Mouse (Mus musculus) T-helper 2 cell (primary cell): ENCODE data around the gene Hsd11b2.

ENCODE experiments used
- in situ Hi-C: fragments of 300-600 bp; cut with MboI, MseI; formaldehyde crosslinking; loops from one replicate; pipeline ENCODE4 v1.15.1; 2025; ENCODE audit warnings: high pct_unique_total_duplicates

Hsd11b2 gene

GRCm38 (mm10) chr8:105562863-105563262 is 44.3 kb downstream of the Hsd11b2 start:
- in situ Hi-C loops = no loop called here

DNA sequence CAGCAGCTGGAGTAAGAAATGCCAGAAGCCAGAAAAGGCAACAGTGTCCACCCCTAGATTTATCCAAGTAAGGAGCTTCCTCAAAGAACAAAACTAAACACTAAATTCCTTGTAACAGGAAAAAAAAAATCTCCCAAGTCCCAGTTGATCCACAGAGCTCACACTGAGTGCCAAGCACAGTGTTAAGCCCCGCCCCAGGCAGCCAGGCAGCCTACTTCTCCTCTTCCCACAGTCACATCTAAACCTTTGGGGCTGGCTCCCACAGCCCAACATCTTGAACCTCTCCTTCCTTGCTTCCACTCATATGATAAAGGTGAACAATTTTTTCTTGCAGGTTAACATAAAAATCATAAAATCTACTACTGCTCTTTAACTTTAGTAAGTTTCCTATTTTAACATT is 45.3 kb downstream of the Hsd11b2 start:
- in situ Hi-C loops = no loop called here

DNA sequence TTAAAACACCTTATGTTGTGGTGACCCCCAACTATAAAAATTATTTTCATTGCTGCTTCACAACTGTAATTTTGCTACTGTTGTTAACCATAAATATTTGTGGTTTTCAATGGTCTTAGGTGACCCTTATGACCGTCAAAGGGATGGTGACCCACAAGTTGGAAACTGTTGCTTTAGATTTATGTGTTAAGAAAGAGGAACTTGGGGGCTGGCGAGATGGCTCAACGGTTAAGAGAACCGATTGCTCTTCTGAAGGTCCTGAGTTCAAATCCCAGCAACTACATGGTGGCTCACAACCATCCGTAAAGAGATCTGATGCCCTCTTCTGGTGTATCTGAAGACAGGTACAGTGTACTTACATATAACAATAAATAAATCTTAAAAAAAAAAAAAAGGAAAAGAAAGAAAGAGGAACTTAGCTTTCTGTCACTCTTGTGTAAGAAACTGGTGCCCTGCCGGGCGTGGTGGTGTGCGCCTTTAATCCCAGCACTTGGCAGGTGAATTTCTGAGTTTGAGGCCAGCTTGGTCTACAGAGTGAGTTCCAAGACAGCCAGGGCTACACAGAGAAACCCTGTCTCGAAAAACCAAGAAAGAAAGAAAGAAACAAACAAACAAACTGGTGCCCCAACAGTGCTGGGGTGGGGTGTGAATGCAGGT is 46.1 kb downstream of the Hsd11b2 start:
- in situ Hi-C loops = loop anchor here (5.0 kb wide), 1 partner anchor 38 kb away; no protein-coding TSS in a partner anchor

DNA sequence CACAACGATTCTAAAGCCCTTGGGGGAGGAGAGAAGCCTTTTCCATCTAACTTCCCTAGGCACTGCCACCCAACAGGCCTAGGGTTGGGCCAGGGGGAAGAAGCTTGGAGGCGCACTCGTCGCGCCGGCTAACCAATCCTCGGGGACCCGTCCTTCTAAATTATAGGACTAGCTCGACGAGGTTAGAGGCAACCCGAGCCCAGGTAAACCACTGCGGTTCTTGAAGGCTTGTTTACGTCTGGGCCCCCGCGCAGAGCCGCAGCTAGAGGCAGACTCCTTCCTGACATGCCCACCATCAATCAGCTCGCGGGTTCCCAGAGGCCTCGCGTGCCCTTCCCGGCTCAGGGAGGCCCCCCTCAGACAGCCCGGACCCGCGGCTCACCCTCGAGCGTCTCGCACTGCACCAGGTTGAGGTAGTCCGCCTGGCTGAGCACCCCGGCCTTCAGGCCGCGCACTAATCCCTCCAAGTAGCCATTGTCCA is 46.9 kb downstream of the Hsd11b2 start:
- in situ Hi-C loops = loop anchor here (5.0 kb wide), 1 partner anchor 37 kb away; no protein-coding TSS in a partner anchor

GRCm38 (mm10) chr8:105565952-105566702 is 47.6 kb downstream of the Hsd11b2 start, which contains the start of gene Atp6v0d1:
Gene Atp6v0d1 (minus strand): TSS chr8:105566047.
- in situ Hi-C loops = loop anchor here (5.0 kb wide), 1 partner anchor 36 kb away; no protein-coding TSS in a partner anchor

DNA sequence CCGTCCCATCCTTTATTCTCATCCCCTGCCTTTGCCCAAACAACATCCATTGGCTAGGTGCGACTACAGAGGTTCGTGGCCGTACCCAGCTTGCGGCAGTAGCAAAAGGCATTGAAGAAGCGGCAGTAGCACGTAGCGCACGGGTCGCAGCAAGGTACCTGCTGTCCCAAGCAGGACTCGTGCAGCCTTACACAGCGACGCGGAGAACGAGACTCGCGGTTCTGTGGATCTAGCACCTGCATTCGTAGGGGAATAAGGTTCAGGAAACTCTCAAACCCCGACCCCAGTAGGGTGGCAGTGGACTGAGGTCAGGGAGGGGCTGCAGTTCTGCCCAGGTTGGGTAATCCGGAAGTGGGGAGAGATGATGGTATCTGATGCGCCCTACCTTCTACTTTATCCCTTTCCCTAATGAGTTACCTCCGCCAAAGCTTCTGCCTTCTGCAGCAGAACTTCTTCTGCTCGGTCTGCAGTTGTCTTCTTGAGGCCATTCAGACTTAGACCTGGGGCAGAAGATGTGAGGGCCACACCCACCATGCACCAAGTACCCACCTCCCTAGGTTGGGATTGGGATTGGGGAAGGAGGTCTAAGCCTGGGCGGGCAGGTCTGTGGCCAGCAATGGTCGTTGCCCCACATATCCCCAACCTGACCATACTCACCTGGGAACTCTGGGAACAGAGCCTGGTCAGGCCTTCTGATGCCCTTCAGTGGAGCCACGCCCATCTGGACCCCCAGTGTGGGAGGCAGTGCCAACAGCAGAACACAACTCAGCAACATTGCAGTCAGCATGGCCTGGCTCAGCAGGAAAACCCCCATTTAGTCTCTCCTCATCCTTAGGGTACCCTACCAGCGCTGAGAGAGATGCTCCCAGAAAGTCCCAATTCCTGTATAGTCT is 48.4 kb downstream of the Hsd11b2 start:
- in situ Hi-C loops = loop anchor here (5.0 kb wide), 1 partner anchor 35 kb away; no protein-coding TSS in a partner anchor

DNA sequence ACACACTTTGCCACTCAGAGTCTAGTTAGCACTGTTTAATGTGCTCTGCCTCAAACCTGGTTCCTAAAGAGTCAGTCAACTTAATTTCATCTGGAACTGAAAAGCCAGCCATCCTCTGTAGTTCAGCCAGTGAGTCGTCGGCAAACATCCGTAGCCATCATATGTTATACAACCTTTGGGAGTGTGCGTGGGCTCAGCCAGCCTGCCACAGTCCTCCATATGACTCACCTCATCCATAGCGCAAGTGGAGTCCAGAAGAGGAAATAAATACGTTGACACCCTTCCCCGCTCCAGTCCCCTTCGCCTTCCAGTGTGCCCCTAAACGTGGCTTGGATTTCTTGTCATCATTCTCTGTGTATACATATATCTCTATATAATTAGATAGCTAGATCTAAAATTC is 53.3 kb downstream of the Hsd11b2 start:
- in situ Hi-C loops = no loop called here

- in situ Hi-C loops = no loop called here
Measured at GRCm38 (mm10) chr8:105573427-105573826, 54.9 kb downstream of the Hsd11b2 start.
